Mouse (Mus musculus) inflammation-experienced regulatory T-cells, adult 6 months (primary cell): Measurements from ENCODE around the gene Zfyve16. TPM values are rescaled to one million over a fixed set of nuclear protein-coding genes. Genes with fewer than 3 reads are reported as not detected.

ENCODE experiments used
- ATAC-seq: one replicate; pipeline ENCODE4 v1.8.0; 2017
- polyA plus RNA-seq, 3 experiments: library from polyadenylated mRNA; unstranded; fragments of 100-300 nt; shearing (Covaris generic); gene quantifications; one replicate each; pipeline ENCODE4 v1.2.1; 2017

Gene Zfyve16
- polyA plus RNA-seq, 3 experiments from 2014 or later: 8.7 to 12.7 (median 10.9) TPM

- ATAC-seq: no peak
These were observed 62.8 kb downstream of the Zfyve16 start for GRCm38 (mm10) chr13:92467891-92468290.

- no peak for ATAC-seq
These were observed 66.0 kb downstream of the Zfyve16 start for GRCm38 (mm10) chr13:92464698-92465097.

- ATAC-seq: no peak
These were observed 83.8 kb downstream of the Zfyve16 start for GRCm38 (mm10) chr13:92446872-92447271.

- no peak for ATAC-seq
These were observed 90.4 kb downstream of the Zfyve16 start for GRCm38 (mm10) chr13:92440286-92440685.

- no peak for ATAC-seq
These were observed 92.0 kb downstream of the Zfyve16 start for GRCm38 (mm10) chr13:92438656-92439055.

Other genes starting within 250 kb of the Zfyve16 start
- 10 to 100 TPM in 2 of 3 experiments, 1 to 10 TPM in 1; 8.7 to 17.3 (median 10.3) TPM for gene Gm20379, start 224.9 kb downstream of the Zfyve16 start, polyA plus RNA-seq
- gene Dhfr, start 176.1 kb downstream of the Zfyve16 start, polyA plus RNA-seq: 10 to 100 TPM in 1 of 3 experiments, 1 to 10 TPM in 2; 2.4 to 10.2 (median 3.3) TPM
- 10 to 100 TPM; 28.6 to 51.5 (median 35.9) TPM for gene Msh3, start 175.9 kb downstream of the Zfyve16 start, polyA plus RNA-seq
- gene Ankrd34b, start 105.0 kb downstream of the Zfyve16 start, polyA plus RNA-seq: under 1 TPM in 2 of 3 experiments, not detected in 1; 0.14 to 0.16 TPM
- under 1 TPM in 1 of 3 experiments, not detected in 2; 0.63 TPM for gene Fam151b, start 46.9 kb downstream of the Zfyve16 start, polyA plus RNA-seq
- not detected for gene Spz1, start 45.3 kb upstream of the Zfyve16 start, polyA plus RNA-seq
- gene Serinc5, start 80.2 kb upstream of the Zfyve16 start, polyA plus RNA-seq: 10 to 100 TPM in 1 of 3 experiments, 1 to 10 TPM in 2; 8.9 to 10.1 (median 9.7) TPM